Mouse (Mus musculus) heart, embryonic 15.5 days (tissue): ENCODE data around the gene Hectd1. TPM values are rescaled to one million over a fixed set of nuclear protein-coding genes. Genes with fewer than 3 reads are reported as not detected.
A peak's percentile ranks its signal among the peaks of the same experiment; 100 is the strongest.

Source experiments
- ATAC-seq: fragments of 200-750 bp; cut with Nextera tagmentation; replicated peaks from 2 replicates; pipeline ENCODE4 v1.8.0; 2017; ENCODE audit warnings: low read depth, moderate TSS enrichment; ENCODE audit not compliant: insufficient number of reproducible peaks, insufficient read depth, low FRiP score
- H3K27ac ChIP-seq: fragments of 300-500 bp; sonication (generic); 2 replicates; pipeline ENCODE4 v1.5.1; 2015; ENCODE audit warnings: mild to moderate bottlenecking, inconsistent platforms
- H3K27me3 ChIP-seq: fragments of 300-500 bp; sonication (generic); 2 replicates; pipeline ENCODE4 v1.6.1; 2015; ENCODE audit warnings: inconsistent platforms
- H3K36me3 ChIP-seq: fragments of 300-500 bp; sonication (generic); 2 replicates; pipeline ENCODE4 v1.6.1; 2015; ENCODE audit warnings: mild to moderate bottlenecking, inconsistent platforms
- H3K4me1 ChIP-seq: fragments of 300-500 bp; sonication (generic); replicated peaks from 2 replicates; pipeline ENCODE4 v1.6.1; 2015; ENCODE audit warnings: inconsistent platforms
- H3K4me2 ChIP-seq: fragments of 300-500 bp; sonication (generic); 2 replicates; pipeline ENCODE4 v1.6.1; 2015; ENCODE audit warnings: inconsistent platforms, mild to moderate bottlenecking, moderate library complexity
- H3K4me3 ChIP-seq: fragments of 300-500 bp; sonication (generic); 2 replicates; pipeline ENCODE4 v1.5.1; 2015; ENCODE audit warnings: mild to moderate bottlenecking, inconsistent platforms
- H3K9ac ChIP-seq: fragments of 300-500 bp; sonication (generic); 2 replicates; pipeline ENCODE4 v1.6.1; 2015; ENCODE audit warnings: mild to moderate bottlenecking, inconsistent platforms
- H3K9me3 ChIP-seq: fragments of 300-500 bp; sonication (generic); replicated peaks from 2 replicates; pipeline ENCODE4 v1.6.1; 2016; ENCODE audit warnings: inconsistent platforms
- WGBS: fragments of 180-500 bp; shearing (Covaris S2); methylation state at CpG from one replicate; pipeline ENCODE4 v1.1.7; 2015; ENCODE audit warnings: mixed read lengths; 5-methylcytosine and 5-hydroxymethylcytosine counted together
- polyA plus RNA-seq: library from polyadenylated mRNA; unstranded; fragments of >200 nt; fragmentation: Nextera tagmentation; extraction: Ambion mirVana; gene quantifications from 2 replicates; pipeline ENCODE4 v1.2.1, GENCODE M21; 2015

Gene Hectd1
- polyA plus RNA-seq, result 30.8 and 32.4 TPM in 2 replicates

DNA sequence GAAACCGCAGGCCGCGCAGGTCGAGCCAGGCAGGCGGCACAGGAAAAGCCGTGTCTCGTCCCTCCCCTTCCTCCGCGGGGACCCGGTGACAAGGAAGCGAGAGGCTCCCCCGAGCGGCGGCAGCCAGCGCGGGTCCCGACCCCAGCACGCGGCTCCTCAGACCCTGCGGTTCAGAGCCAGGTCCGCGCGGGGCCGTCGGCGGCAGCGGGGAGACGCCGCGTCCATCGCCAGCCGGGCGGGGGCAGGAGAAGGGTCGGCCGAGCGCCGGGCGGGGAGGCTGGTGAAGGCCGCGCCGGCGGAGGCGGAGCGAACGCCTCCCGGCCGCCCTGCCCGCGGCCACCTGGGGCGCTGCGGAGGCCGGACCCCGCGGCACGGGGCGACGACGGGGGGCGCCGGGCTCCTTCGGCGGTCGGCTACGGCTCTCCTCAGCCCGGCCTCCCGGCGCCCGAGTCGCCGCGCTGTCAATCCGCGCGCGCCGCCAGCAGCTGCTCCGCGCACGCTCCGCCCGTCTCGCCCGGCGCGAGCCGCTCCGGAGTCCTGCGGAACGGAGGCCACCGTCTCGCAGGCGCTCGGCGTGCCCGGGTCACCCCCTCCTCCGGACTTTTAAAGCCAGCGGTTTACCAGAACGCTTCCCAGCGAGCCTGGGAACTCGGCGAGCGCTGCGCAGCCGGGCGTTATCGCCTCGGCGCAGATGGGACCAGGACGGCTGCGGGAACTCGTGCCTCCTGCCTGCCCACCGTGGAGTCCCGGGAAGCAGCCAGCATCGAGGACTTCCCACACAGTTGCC is at the start of gene Hectd1:
TSS of gene Hectd1 (minus strand) at position 247 of the 787 bp plus-strand sequence.
- ATAC-seq, result peak; percentile 93
- peak within 1 kb of the TSS; percentile 65 for H3K4me2 ChIP-seq
- H3K36me3 ChIP-seq, result peaks cover 12% of the 10 kb centered on the region
- H3K27ac ChIP-seq, result peak within 1 kb of the TSS; percentile 99
- no peaks in the 10 kb centered on the region for H3K27me3 ChIP-seq
- H3K9me3 ChIP-seq, result no peaks in the 10 kb centered on the region
- peaks cover 14% of the 10 kb centered on the region for H3K4me1 ChIP-seq
- peak within 1 kb of the TSS; percentile 84 for H3K4me3 ChIP-seq
- WGBS, result under 1% methylated on average over 89 of the region's 114 CpGs
- H3K9ac ChIP-seq, result peak within 1 kb of the TSS; percentile 96

DNA sequence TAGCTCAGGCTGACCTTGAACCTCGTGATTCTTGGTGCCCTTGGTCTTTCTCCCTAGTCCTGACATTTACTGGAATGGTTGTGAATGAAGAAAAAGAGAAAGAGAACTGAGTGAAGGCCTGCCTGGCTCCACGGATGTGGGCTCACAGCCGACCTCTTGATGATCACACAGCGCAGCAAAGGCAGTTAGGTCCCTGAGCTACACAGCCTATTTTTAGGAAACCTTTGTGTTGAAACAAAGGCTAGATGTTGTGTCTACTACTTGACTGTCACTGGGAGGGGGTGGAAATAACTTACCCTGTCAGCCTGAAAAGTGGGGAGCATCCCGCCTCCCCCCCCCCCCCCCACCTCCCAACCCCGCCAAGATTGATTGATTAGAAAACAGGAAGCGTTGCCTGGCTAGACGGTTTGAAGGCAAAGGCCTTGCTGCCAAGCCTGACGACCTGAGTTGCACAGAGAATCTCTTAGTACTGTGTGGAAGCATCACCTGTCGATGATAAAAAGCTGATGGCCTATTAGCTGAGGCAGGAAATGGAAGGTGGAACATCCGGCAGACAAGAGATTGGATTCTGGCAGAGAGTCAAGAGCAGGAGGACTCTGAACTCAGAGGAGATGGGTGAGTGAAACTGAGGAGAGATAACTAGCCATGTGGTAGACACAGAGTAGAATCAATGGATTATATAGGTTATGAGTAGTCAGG is 42.3 kb upstream of the Hectd1 start:
- H3K27ac ChIP-seq, result no peak overlapping the region
- no peak overlapping the region for H3K9ac ChIP-seq
- 0 out of 2 replicates have a peak, but pooled peaks cover 10% of the 10 kb centered on the region for H3K36me3 ChIP-seq
- no peak overlapping the region for H3K4me2 ChIP-seq
- no peaks in the 10 kb centered on the region for H3K27me3 ChIP-seq
- H3K4me3 ChIP-seq, result no peak overlapping the region
- H3K9me3 ChIP-seq, result no peaks in the 10 kb centered on the region
- 47% methylated on average over 11 of the region's 11 CpGs for WGBS
- ATAC-seq, result no peak
- H3K4me1 ChIP-seq, result peaks cover 5% of the 10 kb centered on the region; the same call in 1 of the 2 replicates

GRCm38 (mm10) chr12:51869511-51869910 is 40.2 kb upstream of the Hectd1 start:
- Histone ChIP-seq H3K4me3 (no peak overlapping the region), H3K27me3 (no peaks in the 10 kb centered on the region), H3K36me3 (0 out of 2 replicates have a peak, but pooled peaks cover 1% of the 10 kb centered on the region), H3K4me1 (peaks cover 15% of the 10 kb centered on the region), H3K4me2 (no peak overlapping the region), H3K9me3 (no peaks in the 10 kb centered on the region), H3K9ac (no peak overlapping the region), H3K27ac (no peak overlapping the region)
- ATAC-seq, result no peak
- 60% methylated on average over 3 of the region's 3 CpGs for WGBS

DNA sequence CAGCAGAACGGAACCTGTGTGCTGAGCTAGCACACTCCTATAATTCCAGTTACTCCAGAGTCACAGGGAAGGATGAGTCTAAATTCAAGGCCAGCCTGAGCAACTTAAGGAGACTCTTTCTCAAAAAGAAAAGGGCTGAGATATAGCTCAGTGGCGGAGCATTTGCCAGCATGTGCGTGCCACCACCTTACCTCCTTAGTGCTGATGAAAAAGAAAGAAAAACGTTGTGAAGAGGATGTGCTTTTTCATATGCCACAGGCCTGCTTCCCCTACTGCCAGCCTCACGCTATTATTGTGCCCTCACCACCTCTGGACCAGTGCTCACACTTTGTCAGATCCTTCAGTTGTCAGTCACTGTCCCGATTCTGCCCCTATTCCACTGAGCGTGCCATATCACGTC is 37.7 kb upstream of the Hectd1 start:
- Histone ChIP-seq H3K4me2 (no peak overlapping the region), H3K36me3 (no peaks in the 10 kb centered on the region), H3K4me1 (peaks cover 15% of the 10 kb centered on the region), H3K4me3 (no peak overlapping the region), H3K27ac (no peak overlapping the region), H3K9me3 (no peaks in the 10 kb centered on the region), H3K9ac (no peak overlapping the region), H3K27me3 (no peaks in the 10 kb centered on the region)
- 79% methylated on average over 8 of the region's 8 CpGs for WGBS
- no peak for ATAC-seq

DNA sequence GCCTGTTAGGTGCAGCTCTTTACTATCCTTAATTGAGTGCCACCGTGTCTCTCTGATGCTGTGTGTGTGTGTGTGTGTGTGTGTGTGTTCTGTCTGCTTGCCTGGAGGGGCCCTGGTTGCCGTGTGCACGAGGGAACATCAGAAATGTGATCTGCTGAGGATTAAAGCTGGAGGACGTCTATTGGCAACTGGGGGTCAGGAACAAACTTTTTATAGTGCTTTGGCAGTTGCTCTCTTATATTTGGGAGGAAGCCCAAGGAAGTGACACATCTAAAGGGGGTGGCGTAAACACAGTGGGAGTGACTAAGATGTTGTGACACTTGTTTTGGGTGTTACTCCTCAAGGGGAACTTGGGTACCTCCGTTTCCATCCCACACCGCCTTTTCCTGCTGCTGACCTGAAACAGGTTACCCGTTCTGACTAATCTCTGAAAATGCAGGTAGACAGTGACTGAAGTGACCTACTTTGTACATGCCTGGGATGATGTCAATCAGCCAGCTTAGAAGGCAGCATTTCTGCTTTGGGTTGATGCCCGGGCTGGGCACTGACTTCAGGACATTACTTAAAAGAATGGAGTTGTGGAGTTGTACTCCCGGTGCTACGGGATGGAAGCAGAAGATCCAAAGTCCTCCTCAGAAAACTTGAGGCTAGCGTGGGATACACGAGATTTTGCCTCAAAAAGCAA is 37.0 kb upstream of the Hectd1 start:
- 64% methylated on average over 13 of the region's 13 CpGs for WGBS
- ATAC-seq, result no peak
- H3K4me2 ChIP-seq, result no peak overlapping the region

GRCm38 (mm10) chr12:51865790-51866179 is 36.4 kb upstream of the Hectd1 start:
- Histone ChIP-seq H3K27me3 (no peaks in the 10 kb centered on the region), H3K36me3 (no peaks in the 10 kb centered on the region), H3K4me2 (no peak overlapping the region), H3K9me3 (no peaks in the 10 kb centered on the region), H3K4me1 (peaks cover 10% of the 10 kb centered on the region), H3K4me3 (no peak overlapping the region), H3K9ac (no peak overlapping the region), H3K27ac (0 out of 2 replicates have a peak overlapping the region, but pooled peaks have one; percentile 21)
- no peak for ATAC-seq
- 51% methylated on average over 4 of the region's 4 CpGs for WGBS

More for the DNA sequence above, 37.0 kb upstream of the Hectd1 start:
- Histone ChIP-seq H3K27ac (no peak overlapping the region), H3K4me3 (no peak overlapping the region), H3K9ac (no peak overlapping the region), H3K4me1 (peaks cover 10% of the 10 kb centered on the region), H3K27me3 (no peaks in the 10 kb centered on the region), H3K36me3 (no peaks in the 10 kb centered on the region), H3K9me3 (no peaks in the 10 kb centered on the region)

DNA sequence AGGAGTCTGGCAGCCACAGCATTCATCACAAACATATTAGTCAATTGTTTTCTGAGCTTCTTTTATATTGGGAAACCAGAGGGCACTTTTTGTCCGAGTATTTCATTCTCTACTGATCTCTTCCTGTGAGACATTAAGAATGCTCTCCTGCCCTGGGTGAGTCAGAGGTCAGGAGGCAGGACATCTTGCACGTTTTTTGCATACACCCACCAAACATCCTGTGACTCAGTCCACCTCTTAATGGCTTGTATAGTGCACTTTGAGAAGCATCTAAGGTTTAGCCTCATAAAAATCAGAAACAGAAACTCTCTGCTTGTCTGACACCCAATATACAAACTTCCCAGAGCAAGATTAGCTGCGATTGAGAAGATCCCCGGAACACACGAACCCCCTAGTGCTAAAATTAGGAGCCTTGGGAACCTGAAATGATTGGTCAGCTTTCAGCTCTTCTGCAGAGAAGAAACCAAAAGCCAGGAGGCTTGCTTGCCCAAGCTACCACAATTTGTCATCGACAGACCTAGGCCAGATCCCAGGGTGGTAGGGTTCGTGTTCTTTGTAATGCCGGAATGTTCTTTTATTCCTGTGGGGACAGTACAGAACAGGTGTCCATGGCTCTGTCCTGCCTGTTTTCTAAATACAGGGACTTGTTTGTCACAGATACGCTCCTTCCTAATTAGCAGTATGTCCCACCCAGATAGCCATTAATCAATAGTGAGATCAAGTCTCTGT is 35.9 kb upstream of the Hectd1 start:
- H3K4me1 ChIP-seq, result peaks cover 10% of the 10 kb centered on the region
- no peak for ATAC-seq
- no peak overlapping the region for H3K9ac ChIP-seq
- no peak overlapping the region for H3K4me2 ChIP-seq
- no peaks in the 10 kb centered on the region for H3K9me3 ChIP-seq
- H3K4me3 ChIP-seq, result no peak overlapping the region
- no peaks in the 10 kb centered on the region for H3K36me3 ChIP-seq
- H3K27ac ChIP-seq, result 0 out of 2 replicates have a peak overlapping the region, but pooled peaks have one; percentile 21
- H3K27me3 ChIP-seq, result no peaks in the 10 kb centered on the region
- WGBS, result 48% methylated on average over 9 of the region's 9 CpGs

DNA sequence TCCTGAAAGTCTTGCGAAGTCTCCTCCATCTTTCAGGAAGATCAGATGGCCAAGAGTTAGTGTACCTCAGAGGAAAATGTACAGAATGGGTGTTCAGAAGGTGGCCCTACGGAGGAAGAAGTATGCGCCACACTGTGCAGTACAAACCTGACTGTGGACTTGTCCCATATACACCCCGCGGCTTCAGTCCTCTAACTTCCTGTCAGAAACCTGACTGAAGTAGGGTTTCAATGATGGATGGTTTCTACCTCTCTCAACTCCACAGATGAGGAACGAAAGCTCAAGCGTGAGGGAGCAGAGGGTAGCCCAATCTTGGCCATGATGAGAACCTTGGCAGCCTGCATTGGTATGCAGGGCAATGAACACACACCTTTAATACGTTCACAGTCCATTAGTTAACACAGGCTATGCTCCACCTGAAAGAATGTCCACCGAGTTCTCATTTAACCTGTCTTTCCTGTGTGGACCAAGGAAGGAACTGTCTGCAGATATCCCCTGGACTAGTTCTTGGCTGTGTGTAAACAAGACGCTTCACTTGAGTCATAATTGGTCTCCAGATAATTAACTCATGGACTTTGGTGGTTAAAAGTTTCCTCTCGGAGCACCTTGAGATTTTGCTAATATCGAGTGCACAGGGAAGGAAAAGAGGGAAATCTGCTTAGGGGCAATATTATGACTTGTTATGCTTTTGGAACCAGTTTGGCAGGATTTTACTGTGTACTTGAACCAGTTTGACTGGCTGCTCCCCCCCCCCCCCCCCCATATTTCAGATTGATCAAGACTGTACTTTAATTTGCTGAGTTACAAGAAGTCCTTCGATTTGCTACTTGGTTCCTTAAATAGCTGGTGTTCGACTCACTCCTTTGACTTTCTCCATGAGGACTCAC is 34.0 kb upstream of the Hectd1 start:
- WGBS, result 87% methylated on average over 14 of the region's 14 CpGs
- H3K36me3 ChIP-seq, result no peaks in the 10 kb centered on the region
- no peak for ATAC-seq

DNA sequence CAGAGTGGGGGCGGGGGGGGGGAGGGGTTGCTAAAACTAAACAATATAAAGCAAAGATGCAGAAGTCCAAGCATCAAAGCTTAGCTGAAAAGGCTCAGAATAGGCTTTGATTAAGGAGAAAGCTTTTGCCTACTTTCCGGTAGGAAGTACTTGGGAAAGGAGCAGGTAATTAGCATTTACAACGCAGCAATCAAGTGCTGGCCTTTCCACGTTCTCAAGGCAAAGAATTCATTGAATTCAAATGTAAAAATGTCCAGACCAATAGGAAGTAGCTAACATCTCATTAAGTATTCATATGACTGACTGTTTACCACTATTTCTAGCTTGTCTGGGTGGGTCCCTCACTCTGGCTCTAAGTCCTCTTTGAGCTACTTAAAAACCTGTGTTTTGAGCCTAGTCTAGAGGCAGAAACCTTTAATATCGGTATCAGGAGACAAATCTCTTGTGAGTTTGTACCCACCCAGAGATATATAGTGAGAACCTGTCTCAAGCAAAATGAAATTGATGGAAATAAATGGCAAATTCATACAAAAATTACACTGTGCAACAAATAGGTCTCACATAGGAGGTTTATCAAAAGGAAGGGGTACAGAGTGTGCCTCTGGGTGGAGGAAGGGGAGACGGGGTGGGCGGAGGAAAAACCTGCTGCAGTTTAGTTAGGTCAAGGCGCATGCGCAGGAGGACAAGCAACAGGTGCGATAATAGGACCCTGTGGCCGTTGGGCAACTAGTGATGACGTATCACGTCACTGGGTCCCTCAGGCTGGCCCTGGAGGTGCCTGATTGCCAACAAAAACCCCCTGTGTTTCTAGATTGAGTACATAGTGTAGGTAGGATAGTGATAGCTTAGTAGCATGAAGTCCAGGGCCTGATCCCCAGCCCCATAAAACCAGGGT is 29.0 kb upstream of the Hectd1 start:
- no peak overlapping the region for H3K9ac ChIP-seq
- 73% methylated on average over 13 of the region's 13 CpGs for WGBS
- no peaks in the 10 kb centered on the region for H3K4me1 ChIP-seq
- H3K27me3 ChIP-seq, result no peaks in the 10 kb centered on the region
- H3K36me3 ChIP-seq, result no peaks in the 10 kb centered on the region
- H3K9me3 ChIP-seq, result no peaks in the 10 kb centered on the region
- H3K4me2 ChIP-seq, result no peak overlapping the region
- H3K4me3 ChIP-seq, result no peak overlapping the region
- H3K27ac ChIP-seq, result no peak overlapping the region
- no peak for ATAC-seq

More for the DNA sequence above, 34.0 kb upstream of the Hectd1 start:
- Histone ChIP-seq H3K9me3 (no peaks in the 10 kb centered on the region), H3K4me1 (peaks cover 10% of the 10 kb centered on the region), H3K27me3 (no peaks in the 10 kb centered on the region), H3K4me2 (no peak overlapping the region), H3K4me3 (no peak overlapping the region), H3K9ac (no peak overlapping the region), H3K27ac (no peak overlapping the region)
